25 mouse cellular contexts compared by ENCODE assay signal in genomic region chr11:21351296-21351695, GRCm38 (mm10). TPM values are rescaled to one million over a fixed set of nuclear protein-coding genes. Genes with fewer than 3 reads are reported as not detected.
DNase-seq lines count a peak whose midpoint lies in the region; ATAC-seq and TF ChIP-seq lines count a peak whose summit lies in the region.
"Had no signal": no experiment of that assay in that cellular context is flagged by ENCODE, and none has a peak within 500 bp of the region (broad histone marks: within the 10 kb centered on the region; RNA-seq: fewer than 3 reads in every experiment).

No protein-coding gene starts in this region.

- peak overlapping the region; percentile 28 for H3K4me3 ChIP-seq in gastrocnemius, adult 2 months
- H3K4me3 ChIP-seq: embryonic facial prominence, embryonic 13.5 days; erythroblast, embryonic 14.5 days; forebrain, embryonic 12.5 days; heart, adult 2 months; midbrain, embryonic 13.5 days had no signal

- DNase-seq in gastrocnemius, adult 2 months: peak; percentile 61
- no peak for DNase-seq in gastrocnemius, postnatal 14 days
- DNase-seq in kidney, adult 8-10 months: peak; percentile 49 to 50
- DNase-seq in kidney, postnatal 4 days: no peak
- DNase-seq in kidney, postnatal 14 days: peak; percentile 49
- DNase-seq in skeletal muscle tissue, adult 2 months (ENCODE audit: low read depth, low spot score): peak; percentile 45
- no peak for DNase-seq in left cerebral cortex, adult 8-10 months (ENCODE audit: low spot score in 2 of 2)
- DNase-seq: adrenal gland, postnatal 10 days; cerebellum, adult 18-20 months; cerebellum, postnatal 36 days; embryo, embryonic 11 days; gastrocnemius, postnatal 10 days; heart, adult 2 months; heart, postnatal 4 days; lung, adult 2 months; lung, postnatal 14 days; thymus, adult 2 months; thymus, postnatal 4 days had no signal

- intact Hi-C loops in gastrocnemius, adult 2 months (cut with DNase I): loop anchor here (5.0 kb wide), 1 partner anchor 81 kb away; no protein-coding TSS in a partner anchor
- intact Hi-C loops in gastrocnemius, postnatal 14 days (cut with DNase I; ENCODE audit: low total_unique reads): no loop called here

- no peak for ATAC-seq in inflammation-experienced regulatory T-cells, adult 6 months
- ATAC-seq: midbrain, embryonic 13.5 days had no signal

- no peak for TF ChIP-seq CTCF in gastrocnemius, adult 2 months (IDR thresholded peaks at IDR 0.05)

- H3K27ac ChIP-seq in gastrocnemius, adult 2 months: peak overlapping the region; percentile 81
- H3K27ac ChIP-seq: embryonic facial prominence, embryonic 13.5 days; forebrain, embryonic 12.5 days; heart, adult 2 months; hindbrain, embryonic 14.5 days; midbrain, embryonic 13.5 days; stomach, postnatal 0 days had no signal

RNA-seq across cellular contexts. Expression of gene Ugp2, which starts 19.7 kb away (rescaled TPM):
- 100 to 1,000 TPM; 474 to 554 TPM for total RNA-seq in gastrocnemius, adult 2 months (2021)
- 100 to 1,000 TPM; 264 to 284 TPM for total RNA-seq in gastrocnemius, postnatal 14 days (2021)
- 10 to 100 TPM; 68.6 to 83.5 (median 78.2) TPM for total RNA-seq in left cerebral cortex, adult 8-10 months (2022)
- polyA plus RNA-seq in inflammation-experienced regulatory T-cells, adult 6 months (2017; shearing (Covaris generic)): 10 to 100 TPM; 35.8 to 49.2 (median 36.8) TPM

Comparison
In these comparisons a context has a peak if more than half of its experiments do, and no peak if none do; other contexts are left out.
1. DNase-seq: peak in gastrocnemius, adult 2 months (single experiment), kidney, adult 8-10 months (2 of 2), kidney, postnatal 14 days (single experiment) and skeletal muscle tissue, adult 2 months (single experiment); none in gastrocnemius, postnatal 14 days (single experiment), kidney, postnatal 4 days (0 of 2) and left cerebral cortex, adult 8-10 months (0 of 2).